Mouse (Mus musculus) CH12.LX (cell line): ENCODE results near the gene Nlrp6.

ENCODE experiments used
- CTCF ChIP-seq, 2 experiments: IDR thresholded peaks in 1 of 2; conservative IDR thresholded peaks in 1 of 2; 2 replicates each; pipeline ENCODE4 v1.5.1; 2011 to 2012; ENCODE audit warnings: low read depth in 2 of 2, low read length in 2 of 2, improper control_type of control experiment in 1 of 2, inconsistent platforms in 1 of 2, mild to moderate bottlenecking in 1 of 2, moderate library complexity in 1 of 2
- EP300 ChIP-seq: IDR thresholded peaks from 2 replicates; pipeline ENCODE4 v1.6.1; 2011; ENCODE audit warnings: low read length, improper control_type of control experiment
- HCFC1 ChIP-seq: IDR thresholded peaks from 2 replicates; pipeline ENCODE4 v1.6.1; 2012; ENCODE audit warnings: low read depth, mild to moderate bottlenecking, inconsistent platforms, low read length, improper control_type of control experiment
- MAFK ChIP-seq: IDR thresholded peaks from 2 replicates; pipeline ENCODE4 v1.6.1; 2011; ENCODE audit warnings: low read length, improper control_type of control experiment; ENCODE audit not compliant: insufficient replicate concordance
- POLR2A ChIP-seq: IDR thresholded peaks from 2 replicates; pipeline ENCODE4 v1.6.1; 2011; ENCODE audit warnings: low read depth, mild to moderate bottlenecking, improper control_type of control experiment, low read length
- POLR2AphosphoS2 ChIP-seq: IDR thresholded peaks from 2 replicates; pipeline ENCODE4 v1.6.1; 2011; ENCODE audit warnings: low read depth, low read length, improper control_type of control experiment
- TBP ChIP-seq: conservative IDR thresholded peaks from 2 replicates; pipeline ENCODE4 v1.6.1; 2011; ENCODE audit warnings: low read depth, low read length, improper control_type of control experiment
- TCF12 ChIP-seq: IDR thresholded peaks from 2 replicates; pipeline ENCODE4 v1.6.1; 2014; ENCODE audit warnings: low read depth, mild to moderate bottlenecking, inconsistent platforms, low read length, improper control_type of control experiment
- ZC3H11A ChIP-seq: IDR thresholded peaks from 2 replicates; pipeline ENCODE4 v1.6.1; 2012; ENCODE audit warnings: low read depth, mild to moderate bottlenecking, inconsistent platforms, low read length, improper control_type of control experiment
- ZNF384 ChIP-seq: IDR thresholded peaks from 2 replicates; pipeline ENCODE4 v1.6.1; 2012; ENCODE audit warnings: low read depth, low read length, improper control_type of control experiment, inconsistent platforms

GRCm38 (mm10) chr7:140938436-140938835 is 17.7 kb downstream of the Nlrp6 start:
- TF ChIP-seq CTCF (conservative IDR thresholded peaks at IDR 0.05 in 1 of 2, IDR thresholded peaks at IDR 0.05 in 1 of 2; ENCODE audit: low read depth in 2 of 2, low read length in 2 of 2) (peak; percentile 20 to 59; a peak in 2 of 4 replicates), POLR2A (no peak), HCFC1 (no peak), ZC3H11A (no peak), EP300 (no peak), TCF12 (no peak), ZNF384 (no peak), TBP (no peak), MAFK (no peak), POLR2AphosphoS2 (no peak)
